Mouse (Mus musculus) heart, postnatal 0 days (tissue): ENCODE results near the gene Smco1.

Source experiments
- CTCF ChIP-seq: IDR thresholded peaks from 2 replicates; pipeline ENCODE4 v1.5.1; 2016; ENCODE audit warnings: antibody characterized with exemption, control low read depth, low read depth
- EP300 ChIP-seq: IDR thresholded peaks from 2 replicates; pipeline ENCODE4 v1.6.1; 2016; ENCODE audit warnings: antibody characterized with exemption, low read depth

- TF ChIP-seq EP300 = no peak
- no peak for TF ChIP-seq CTCF
These were observed 24.3 kb upstream of the Smco1 start, which contains the start of the genes Fbxo45 and Wdr53 for GRCm38 (mm10) chr16:32246952-32247370.
